Mouse (Mus musculus) liver, adult 2 months (tissue): ENCODE data around the gene Nim1k. TPM values are rescaled to one million over a fixed set of nuclear protein-coding genes. Genes with fewer than 3 reads are reported as not detected.
"Not testable (repeated sequence)": the region's sequence is repeated elsewhere in the genome, so short reads cannot be mapped to it uniquely, and the experiment has no call there.

Source experiments
- DNase-seq: peaks from one replicate; pipeline ENCODE4 v3.0.0-alpha.2; 2011; ENCODE audit warnings: low read depth, low spot score; ENCODE audit errors: extremely low read depth
- H3K27ac ChIP-seq: fragments of 200-500 bp; replicated peaks from 2 replicates; pipeline ENCODE4 v1.5.1; 2012; ENCODE audit warnings: low read depth, mild to moderate bottlenecking, control low read depth, inconsistent platforms, low read length; ENCODE audit not compliant: insufficient read depth
- H3K27me3 ChIP-seq: fragments of 200-500 bp; 2 replicates; pipeline ENCODE4 v1.6.1; 2012; ENCODE audit warnings: mild to moderate bottlenecking, moderate library complexity, low read length, inconsistent platforms; ENCODE audit not compliant: control insufficient read depth, insufficient read depth
- H3K36me3 ChIP-seq: fragments of 200-500 bp; 2 replicates; pipeline ENCODE4 v1.6.1; 2012; ENCODE audit warnings: low read length, inconsistent platforms; ENCODE audit not compliant: control insufficient read depth, insufficient read depth
- H3K4me1 ChIP-seq: fragments of 200-500 bp; 2 replicates; pipeline ENCODE4 v1.6.1; 2011; ENCODE audit warnings: low read length; ENCODE audit not compliant: control insufficient read depth, insufficient read depth
- H3K4me3 ChIP-seq: fragments of 200-500 bp; 2 replicates; pipeline ENCODE4 v1.5.1; 2011; ENCODE audit warnings: low read depth, mild to moderate bottlenecking, control low read depth, low read length, moderate library complexity; ENCODE audit not compliant: insufficient read depth
- H3K79me2 ChIP-seq: fragments of 200-500 bp; 2 replicates; pipeline ENCODE4 v1.6.1; 2012; ENCODE audit warnings: inconsistent platforms, mild to moderate bottlenecking, low read length, moderate library complexity; ENCODE audit not compliant: control insufficient read depth, insufficient read depth
- H3K9ac ChIP-seq: fragments of 200-500 bp; 2 replicates; pipeline ENCODE4 v1.6.1; 2012; ENCODE audit warnings: low read depth, mild to moderate bottlenecking, control low read depth, inconsistent platforms, low read length
- CTCF ChIP-seq: fragments of 200-500 bp; IDR thresholded peaks from 2 replicates; pipeline ENCODE4 v1.5.1; 2011; ENCODE audit warnings: low read depth, low read length, control low read depth
- WGBS: fragments of 180-500 bp; shearing (Covaris S2); methylation state at CpG from one replicate; pipeline ENCODE4 v1.1.7; 2018; 5-methylcytosine and 5-hydroxymethylcytosine counted together
- polyA plus RNA-seq: library from polyadenylated mRNA; depleted of rRNA; stranded (reverse); fragments of >200 nt; gene quantifications from 2 replicates; pipeline ENCODE4 v1.2.3, GENCODE M21; 2012; rRNA removed
- total RNA-seq: library from RNA; depleted of rRNA; stranded (reverse); fragments of >200 nt; gene quantifications from 2 replicates; pipeline ENCODE4 v1.2.3, GENCODE M21; 2014; rRNA removed

Nim1k gene
- total and polyA plus RNA-seq, 2 experiments: 0.81 to 1.3 TPM

DNA sequence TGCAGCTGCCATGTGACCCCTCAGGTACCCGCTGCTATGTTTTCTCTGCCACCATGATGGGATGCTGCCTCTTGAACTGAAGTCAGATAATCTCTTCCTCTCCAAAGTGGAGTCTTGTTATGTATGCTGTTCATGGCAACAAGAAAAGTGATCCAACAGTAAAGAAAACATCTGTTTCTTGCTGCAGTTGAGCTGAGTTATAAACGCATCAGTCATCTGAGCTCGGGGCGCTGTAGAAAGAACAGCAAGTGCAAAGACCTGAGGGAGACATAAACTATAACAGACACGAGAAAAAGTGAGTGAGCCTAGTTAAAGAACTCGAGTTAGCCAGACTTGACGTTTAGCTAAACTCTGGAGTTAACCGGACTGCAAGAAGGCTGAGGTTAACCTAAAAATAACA is 76.9 kb downstream of the Nim1k start:
- no peak overlapping the region for H3K9ac ChIP-seq
- TF ChIP-seq CTCF: no peak
- H3K79me2 ChIP-seq: no peaks in the 10 kb centered on the region
- no peak for DNase-seq
- H3K36me3 ChIP-seq: no peaks in the 10 kb centered on the region
- H3K4me1 ChIP-seq: peaks cover 4% of the 10 kb centered on the region
- H3K27me3 ChIP-seq: no peaks in the 10 kb centered on the region
- no peak overlapping the region for H3K27ac ChIP-seq
- no peak overlapping the region for H3K4me3 ChIP-seq
- WGBS: 91% methylated on average over 8 of the region's 8 CpGs

DNA sequence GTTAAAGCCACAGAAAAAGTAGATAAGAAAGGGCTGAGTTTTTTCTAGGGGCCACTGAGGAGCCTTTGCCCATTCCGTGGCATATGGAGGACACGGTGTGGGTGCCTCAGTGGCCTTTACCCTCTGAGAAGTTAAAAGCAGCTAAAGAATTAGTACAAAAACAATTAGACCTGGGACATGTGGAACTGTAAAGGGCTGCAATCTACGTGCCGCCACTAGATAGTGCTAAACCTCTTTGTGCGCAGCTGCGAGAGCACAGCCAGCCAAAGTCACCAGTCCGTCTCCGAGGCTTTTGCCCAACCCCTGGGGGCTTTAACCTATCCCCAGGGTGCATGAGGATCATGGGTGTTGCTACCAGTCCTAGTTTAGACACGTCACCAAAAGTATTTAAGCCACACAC is 94.3 kb downstream of the Nim1k start:
- not testable (repeated sequence) for H3K4me1 ChIP-seq, H3K9ac ChIP-seq, H3K36me3 ChIP-seq, H3K27me3 ChIP-seq, H3K4me3 ChIP-seq, DNase-seq, H3K27ac ChIP-seq, H3K79me2 ChIP-seq
- WGBS: 79% methylated on average over 8 of the region's 9 CpGs

Other genes with a start within 250 kb of the Nim1k start
- gene Ccl28, start 132.1 kb downstream of the Nim1k start, total RNA-seq: 0.18 and 0.20 TPM in 2 replicates
- gene Ccl28, start 132.1 kb downstream of the Nim1k start, polyA plus RNA-seq: not detected in 2 replicates
- 350 and 447 TPM in 2 replicates for gene Hmgcs1, start 65.5 kb downstream of the Nim1k start, total RNA-seq
- 99.8 and 112 TPM in 2 replicates for gene Hmgcs1, start 65.5 kb downstream of the Nim1k start, polyA plus RNA-seq
- gene Zfp131, start 35.0 kb upstream of the Nim1k start, total RNA-seq: 7.9 and 8.5 TPM in 2 replicates
- 1.8 and 3.1 TPM in 2 replicates for gene Zfp131, start 35.0 kb upstream of the Nim1k start, polyA plus RNA-seq
- not detected in 2 replicates for gene AF067063, start 74.3 kb upstream of the Nim1k start, total RNA-seq
- not detected in 2 replicates for gene AF067063, start 74.3 kb upstream of the Nim1k start, polyA plus RNA-seq
- 0.40 TPM in 1 of 2 replicates, not detected in the other for gene D13Ertd608e, start 80.1 kb upstream of the Nim1k start, total RNA-seq
- gene D13Ertd608e, start 80.1 kb upstream of the Nim1k start, polyA plus RNA-seq: 0.40 TPM in 1 of 2 replicates, not detected in the other
- not detected in 2 replicates for gene Tcstv1, start 138.9 kb upstream of the Nim1k start, total RNA-seq
- not detected in 2 replicates for gene Tcstv1, start 138.9 kb upstream of the Nim1k start, polyA plus RNA-seq
- gene Gm21761, start 173.4 kb upstream of the Nim1k start, total RNA-seq: not detected in 2 replicates
- gene Gm21761, start 173.4 kb upstream of the Nim1k start, polyA plus RNA-seq: not detected in 2 replicates
- gene B020031M17Rik, start 194.9 kb upstream of the Nim1k start, total RNA-seq: not detected in 2 replicates
- gene B020031M17Rik, start 194.9 kb upstream of the Nim1k start, polyA plus RNA-seq: not detected in 2 replicates